Mouse (Mus musculus): ENCODE data around the gene Sirt2. TPM values are rescaled to one million over a fixed set of nuclear protein-coding genes. Genes with fewer than 3 reads are reported as not detected.
A peak's percentile ranks its signal among the peaks of the same experiment; 100 is the strongest.

Sirt2 gene
- polyA plus RNA-seq, 1 experiment from 2014 or later, result 68.8 TPM

DNA sequence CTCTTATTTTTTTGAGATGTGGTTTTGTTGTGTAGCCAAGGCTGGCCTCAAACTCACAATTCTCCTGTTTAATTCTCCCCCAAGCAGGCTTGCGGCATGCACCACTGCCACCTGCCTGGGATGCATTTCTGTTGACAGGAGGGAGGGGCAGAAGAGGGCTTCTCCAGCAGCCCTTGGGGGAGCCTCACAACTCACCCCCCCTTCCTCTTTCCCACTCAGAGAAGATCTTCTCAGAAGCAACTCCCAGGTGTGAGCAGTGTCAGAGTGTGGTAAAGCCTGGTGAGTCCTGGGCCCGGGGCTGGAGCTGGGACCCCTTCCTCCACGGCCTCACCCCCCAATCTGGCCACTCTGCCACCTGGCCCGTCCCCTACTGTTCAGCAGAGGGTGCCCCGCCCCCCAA, 18.6 kb downstream of the Sirt2 start:
- H3K36me3 ChIP-seq (ENCODE audit: control insufficient read depth, insufficient read depth, low read length), result no peaks in the 10 kb centered on the region; the same call in none of the 2 replicates
- no peak for ATAC-seq (ENCODE audit: insufficient number of reproducible peaks, low FRiP score, low TSS enrichment, low read depth)

DNA sequence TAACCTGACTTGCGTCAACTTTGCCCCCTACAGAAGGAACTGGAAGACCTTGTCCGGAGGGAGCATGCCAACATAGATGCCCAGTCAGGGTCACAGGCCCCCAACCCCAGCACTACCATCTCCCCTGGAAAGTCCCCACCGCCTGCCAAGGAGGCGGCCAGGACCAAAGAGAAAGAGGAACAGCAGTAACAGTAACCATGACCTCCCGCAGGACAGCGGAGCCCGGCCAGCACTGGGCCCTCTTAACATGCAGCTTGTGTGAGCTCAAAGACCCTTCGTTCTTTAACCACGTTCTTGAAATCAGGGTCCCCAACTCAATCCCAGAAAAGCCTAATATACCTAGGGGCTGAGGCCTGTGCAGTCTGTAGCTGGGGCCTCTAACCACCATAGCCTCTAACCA, 21.3 kb downstream of the Sirt2 start:
- no peak for ATAC-seq (ENCODE audit: insufficient number of reproducible peaks, low FRiP score, low TSS enrichment, low read depth)
- H3K4me2 ChIP-seq (ENCODE audit: low read depth, severe bottlenecking), result no peak overlapping the region
- no peak for DNase-seq (ENCODE audit: low spot score)
- H3K27me3 ChIP-seq (ENCODE audit: control insufficient read depth, insufficient read depth, low read length), result no peaks in the 10 kb centered on the region
- H3K27ac ChIP-seq (replicated peaks; ENCODE audit: low read depth, low read length), result no peak overlapping the region
- H3K4me3 ChIP-seq (ENCODE audit: low read depth, low read length), result no peak overlapping the region
- WGBS, result 92% methylated on average over 9 of the region's 9 CpGs
- H3K9me3 ChIP-seq (ENCODE audit: control insufficient read depth, low read length), result no peaks in the 10 kb centered on the region
- H3K9ac ChIP-seq (ENCODE audit: low read length), result no peak overlapping the region
- peaks cover 18% of the 10 kb centered on the region for H3K4me1 ChIP-seq (ENCODE audit: control insufficient read depth, insufficient read depth, low read length)
- H3K36me3 ChIP-seq (ENCODE audit: control insufficient read depth, insufficient read depth, low read length), result no peaks in the 10 kb centered on the region; the same call in none of the 2 replicates

More for the DNA sequence above, 18.6 kb downstream of the Sirt2 start:
- H3K27me3 ChIP-seq (ENCODE audit: control insufficient read depth, insufficient read depth, low read length), result no peaks in the 10 kb centered on the region
- DNase-seq (ENCODE audit: low spot score), result no peak
- H3K4me2 ChIP-seq (ENCODE audit: low read depth, severe bottlenecking), result no peak overlapping the region
- H3K4me3 ChIP-seq (ENCODE audit: low read depth, low read length), result no peak overlapping the region
- H3K9me3 ChIP-seq (ENCODE audit: control insufficient read depth, low read length), result no peaks in the 10 kb centered on the region
- 63% methylated on average over 5 of the region's 5 CpGs for WGBS
- no peak overlapping the region for H3K9ac ChIP-seq (ENCODE audit: low read length)
- peaks cover 17% of the 10 kb centered on the region for H3K4me1 ChIP-seq (ENCODE audit: control insufficient read depth, insufficient read depth, low read length)
- H3K27ac ChIP-seq (replicated peaks; ENCODE audit: low read depth, low read length), result no peak overlapping the region

DNA sequence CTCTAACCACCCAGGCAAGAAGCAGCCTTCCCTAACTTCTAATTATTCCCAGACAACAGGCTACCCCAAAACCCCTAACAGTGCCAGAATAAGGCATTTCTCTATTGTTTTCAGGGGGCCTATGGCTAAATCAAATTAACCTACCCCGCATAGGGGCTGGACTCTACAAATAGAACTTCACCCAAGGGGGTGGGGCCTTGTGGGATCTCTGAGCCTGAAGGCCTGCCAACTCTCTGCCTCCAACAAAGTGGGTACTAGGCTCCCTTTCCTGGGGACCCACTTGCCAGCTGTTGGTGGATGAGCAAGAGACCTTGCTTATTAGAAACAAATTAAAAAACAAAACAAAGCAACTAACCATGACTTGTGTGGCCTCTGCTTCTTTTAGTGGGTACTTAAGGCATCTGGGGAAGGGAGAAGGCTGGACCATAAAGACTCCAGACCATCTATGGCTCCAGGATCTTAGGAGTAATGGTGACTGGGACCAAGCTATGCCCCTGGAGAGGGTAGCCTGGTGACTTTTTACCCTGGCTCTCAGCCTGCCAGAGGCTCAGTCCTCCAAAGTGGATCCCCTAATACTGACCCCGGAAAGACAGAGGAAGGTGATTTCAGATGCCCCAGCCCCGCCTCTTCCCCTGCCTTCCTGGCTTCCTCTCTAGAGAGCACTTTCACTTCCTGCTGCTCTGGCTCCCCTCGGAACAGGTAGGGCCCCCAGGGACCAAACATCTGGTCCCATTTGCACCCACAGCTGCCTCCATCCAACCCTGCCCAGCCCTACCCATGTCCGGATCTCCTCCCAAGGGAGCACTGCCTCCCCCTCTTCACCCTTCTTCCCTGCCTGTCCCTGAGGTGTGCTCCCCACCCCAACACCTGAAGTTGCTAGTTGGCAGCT, 22.0 kb downstream of the Sirt2 start, which contains the start of gene Rinl:
Rinl (plus strand) TSS at position 663 of the 889 bp plus-strand sequence.
- Histone ChIP-seq H3K27me3 (ENCODE audit: control insufficient read depth, insufficient read depth, low read length) (no peaks in the 10 kb centered on the region), H3K9me3 (ENCODE audit: control insufficient read depth, low read length) (no peaks in the 10 kb centered on the region), H3K4me2 (ENCODE audit: low read depth, severe bottlenecking) (no peak within 1 kb of the TSS), H3K9ac (ENCODE audit: low read length) (no peak within 1 kb of the TSS), H3K4me1 (ENCODE audit: control insufficient read depth, insufficient read depth, low read length) (peaks cover 18% of the 10 kb centered on the region), H3K36me3 (ENCODE audit: control insufficient read depth, insufficient read depth, low read length) (no peaks in the 10 kb centered on the region; the same call in none of the 2 replicates), H3K27ac (replicated peaks; ENCODE audit: low read depth, low read length) (peak within 1 kb of the TSS; percentile 33; the same call in 1 of the 2 replicates), H3K4me3 (ENCODE audit: low read depth, low read length) (no peak within 1 kb of the TSS)
- DNase-seq (ENCODE audit: low spot score) (no peak), ATAC-seq (ENCODE audit: insufficient number of reproducible peaks, low FRiP score, low TSS enrichment, low read depth) (no peak)
- WGBS, result 51% methylated on average over 5 of the region's 5 CpGs

DNA sequence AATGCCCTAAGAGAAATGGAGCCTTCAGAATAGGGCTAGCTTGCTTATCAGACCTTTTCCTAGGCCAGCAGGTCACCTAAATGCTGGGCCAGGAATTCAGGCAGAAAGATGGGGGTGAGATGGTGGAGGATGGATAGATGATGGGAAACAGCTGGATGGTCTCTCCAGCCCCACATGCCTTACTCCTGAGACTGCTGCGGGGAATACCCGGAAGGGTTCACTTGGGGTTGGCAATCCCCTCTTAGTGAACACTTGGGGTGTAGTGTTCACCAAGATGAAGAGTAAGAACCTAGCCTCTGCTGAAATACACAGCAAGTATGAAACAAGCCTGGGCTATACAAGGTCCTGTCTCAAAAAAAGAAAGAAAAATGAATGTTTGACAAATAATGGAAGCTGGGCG, 22.7 kb downstream of the Sirt2 start:
- Histone ChIP-seq H3K4me2 (ENCODE audit: low read depth, severe bottlenecking) (no peak overlapping the region), H3K9me3 (ENCODE audit: control insufficient read depth, low read length) (no peaks in the 10 kb centered on the region), H3K36me3 (ENCODE audit: control insufficient read depth, insufficient read depth, low read length) (no peaks in the 10 kb centered on the region; the same call in none of the 2 replicates), H3K9ac (ENCODE audit: low read length) (no peak overlapping the region), H3K4me1 (ENCODE audit: control insufficient read depth, insufficient read depth, low read length) (peaks cover 18% of the 10 kb centered on the region), H3K27ac (replicated peaks; ENCODE audit: low read depth, low read length) (peak overlapping the region; percentile 33; the same call in 1 of the 2 replicates), H3K27me3 (ENCODE audit: control insufficient read depth, insufficient read depth, low read length) (no peaks in the 10 kb centered on the region), H3K4me3 (ENCODE audit: low read depth, low read length) (no peak overlapping the region)
- WGBS, result 71% methylated on average over 3 of the region's 3 CpGs
- DNase-seq (ENCODE audit: low spot score) (no peak), ATAC-seq (ENCODE audit: insufficient number of reproducible peaks, low FRiP score, low TSS enrichment, low read depth) (no peak)

DNA sequence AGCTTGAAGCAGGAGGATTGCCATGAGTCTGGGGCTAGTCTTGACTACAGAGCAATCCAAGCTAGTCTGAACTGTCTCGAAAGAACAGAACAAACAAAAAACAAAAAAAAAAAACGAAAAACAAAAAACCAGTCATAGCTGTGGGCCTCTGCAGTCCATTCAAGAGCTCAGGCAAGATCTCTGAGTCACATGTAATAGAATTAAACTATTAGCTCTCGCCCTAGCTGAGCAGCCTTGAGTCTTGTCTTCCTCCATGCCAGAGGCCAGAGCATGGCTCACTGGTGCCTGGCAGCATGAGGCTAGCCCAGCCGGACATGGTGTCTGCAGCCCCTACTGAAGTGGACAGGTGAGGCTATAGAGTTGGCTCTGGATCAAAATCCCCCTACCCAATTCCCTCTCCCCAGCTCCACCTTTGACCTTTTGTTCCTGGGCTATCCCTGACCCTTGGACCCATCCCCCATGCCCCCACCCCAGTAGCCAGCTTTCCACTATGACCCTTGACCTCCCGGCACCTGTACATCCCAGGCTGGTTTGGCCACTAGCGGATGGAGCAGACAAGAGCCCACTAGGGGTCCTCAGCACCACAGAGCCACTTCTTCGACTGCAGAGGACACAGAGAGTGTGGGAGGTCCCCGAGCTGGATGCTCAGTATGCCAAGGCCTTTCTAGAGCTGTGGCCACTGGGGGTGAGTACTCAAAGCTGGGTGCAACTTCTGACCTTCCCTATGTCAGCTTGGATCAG, 23.7 kb downstream of the Sirt2 start:
- 0 out of 2 replicates have a peak overlapping the region, but pooled peaks have one; percentile 15 for H3K27ac ChIP-seq (replicated peaks; ENCODE audit: low read depth, low read length)
- no peak overlapping the region for H3K4me3 ChIP-seq (ENCODE audit: low read depth, low read length)
- no peak overlapping the region for H3K9ac ChIP-seq (ENCODE audit: low read length)
- 54% methylated on average over 8 of the region's 8 CpGs for WGBS
- no peaks in the 10 kb centered on the region; the same call in none of the 2 replicates for H3K36me3 ChIP-seq (ENCODE audit: control insufficient read depth, insufficient read depth, low read length)
- H3K27me3 ChIP-seq (ENCODE audit: control insufficient read depth, insufficient read depth, low read length), result no peaks in the 10 kb centered on the region
- DNase-seq (ENCODE audit: low spot score) (no peak), ATAC-seq (ENCODE audit: insufficient number of reproducible peaks, low FRiP score, low TSS enrichment, low read depth) (no peak)
- no peak overlapping the region for H3K4me2 ChIP-seq (ENCODE audit: low read depth, severe bottlenecking)
- H3K9me3 ChIP-seq (ENCODE audit: control insufficient read depth, low read length), result no peaks in the 10 kb centered on the region
- peaks cover 18% of the 10 kb centered on the region for H3K4me1 ChIP-seq (ENCODE audit: control insufficient read depth, insufficient read depth, low read length)

DNA sequence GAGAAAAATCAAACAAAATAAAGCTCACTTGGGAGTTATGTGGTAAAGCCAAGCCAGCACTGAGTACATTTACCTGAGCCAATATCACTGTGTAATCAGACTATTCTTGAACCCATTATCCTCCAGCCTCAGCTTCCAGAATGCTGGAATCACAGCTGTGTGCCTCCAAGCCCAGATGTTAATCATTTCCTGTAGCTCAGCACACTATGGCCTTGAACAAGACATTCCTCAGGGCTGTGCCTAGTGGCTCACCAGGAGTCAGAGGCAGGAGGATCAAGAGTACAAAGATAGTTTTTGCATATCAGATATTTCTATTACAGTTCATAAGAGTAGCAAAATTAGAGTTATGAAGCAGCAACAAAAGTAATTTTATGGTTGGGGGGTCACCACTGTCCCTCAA, 25.2 kb downstream of the Sirt2 start:
- Histone ChIP-seq H3K4me2 (ENCODE audit: low read depth, severe bottlenecking) (no peak overlapping the region), H3K27me3 (ENCODE audit: control insufficient read depth, insufficient read depth, low read length) (no peaks in the 10 kb centered on the region), H3K36me3 (ENCODE audit: control insufficient read depth, insufficient read depth, low read length) (no peaks in the 10 kb centered on the region; the same call in 1 of the 2 replicates), H3K27ac (replicated peaks; ENCODE audit: low read depth, low read length) (no peak overlapping the region), H3K4me1 (ENCODE audit: control insufficient read depth, insufficient read depth, low read length) (peaks cover 18% of the 10 kb centered on the region), H3K9me3 (ENCODE audit: control insufficient read depth, low read length) (no peaks in the 10 kb centered on the region), H3K4me3 (ENCODE audit: low read depth, low read length) (no peak overlapping the region), H3K9ac (ENCODE audit: low read length) (no peak overlapping the region)
- no peak for DNase-seq (ENCODE audit: low spot score)
- ATAC-seq (ENCODE audit: insufficient number of reproducible peaks, low FRiP score, low TSS enrichment, low read depth), result no peak

DNA sequence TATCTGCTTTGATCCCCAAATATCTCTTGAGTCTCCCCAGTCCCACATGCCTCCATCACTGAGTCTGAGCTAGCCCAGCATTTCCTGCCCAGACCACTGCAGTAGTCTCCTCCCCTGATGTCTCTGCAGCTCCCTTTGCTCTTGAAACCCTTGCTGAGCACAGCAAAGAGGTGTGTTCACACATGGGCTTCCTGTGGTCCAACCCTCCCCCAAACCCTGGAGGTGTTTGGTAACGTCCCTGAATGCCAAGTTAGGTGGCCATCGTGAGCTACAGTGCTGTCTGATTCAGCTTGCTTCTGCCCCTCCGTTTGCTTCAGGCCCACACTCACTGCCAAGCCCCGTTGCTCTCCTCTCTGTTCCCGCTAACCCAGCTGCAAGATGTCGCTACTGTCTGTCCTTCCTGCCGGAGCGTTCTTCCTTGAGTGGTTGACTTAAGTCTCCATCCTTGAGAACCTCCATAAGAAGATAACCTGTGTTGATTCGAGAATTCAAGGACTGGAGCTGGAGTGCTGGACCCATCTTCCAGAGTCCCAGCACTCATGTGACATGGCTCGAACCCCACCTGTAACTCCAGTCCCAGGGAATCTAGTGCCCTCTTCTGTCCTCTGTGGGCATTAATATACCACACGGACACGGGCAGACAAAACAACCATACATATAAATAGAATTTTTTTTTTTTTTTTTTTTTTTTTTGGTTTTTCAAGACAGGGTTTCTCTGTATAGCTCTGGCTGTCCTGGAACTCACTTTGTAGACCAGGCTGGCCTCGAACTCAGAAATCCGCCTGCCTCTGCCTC, 26.1 kb downstream of the Sirt2 start:
- 78% methylated on average over 12 of the region's 14 CpGs for WGBS
- ATAC-seq (ENCODE audit: insufficient number of reproducible peaks, low FRiP score, low TSS enrichment, low read depth) (no peak), DNase-seq (ENCODE audit: low spot score) (no peak)
- Histone ChIP-seq H3K4me1 (ENCODE audit: control insufficient read depth, insufficient read depth, low read length) (peaks cover 20% of the 10 kb centered on the region), H3K9ac (ENCODE audit: low read length) (no peak overlapping the region), H3K36me3 (ENCODE audit: control insufficient read depth, insufficient read depth, low read length) (no peaks in the 10 kb centered on the region), H3K27ac (replicated peaks; ENCODE audit: low read depth, low read length) (no peak overlapping the region), H3K4me3 (ENCODE audit: low read depth, low read length) (no peak overlapping the region), H3K27me3 (ENCODE audit: control insufficient read depth, insufficient read depth, low read length) (no peaks in the 10 kb centered on the region), H3K9me3 (ENCODE audit: control insufficient read depth, low read length) (no peaks in the 10 kb centered on the region), H3K4me2 (ENCODE audit: low read depth, severe bottlenecking) (no peak overlapping the region)

DNA sequence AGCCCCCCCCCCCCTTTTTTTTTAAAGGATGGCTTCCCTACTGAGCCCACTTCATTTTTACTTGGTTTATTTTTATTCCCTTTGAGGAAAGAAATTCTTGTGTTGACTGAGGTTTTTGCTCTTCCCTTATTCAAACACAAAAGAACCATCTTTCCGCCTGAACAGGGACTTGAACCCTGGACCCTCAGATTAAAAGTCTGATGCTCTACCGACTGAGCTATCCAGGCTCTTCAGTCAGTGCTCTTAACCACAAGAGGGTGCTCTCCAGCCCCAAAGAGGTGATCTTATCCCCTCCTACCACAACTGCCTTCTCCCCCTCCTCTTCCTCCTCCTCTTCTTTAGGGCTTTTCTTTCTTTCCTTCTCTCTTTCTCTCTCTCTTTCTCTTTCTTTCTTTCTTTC, 27.3 kb downstream of the Sirt2 start:
- DNase-seq (ENCODE audit: low spot score), result no peak
- Histone ChIP-seq H3K9me3 (ENCODE audit: control insufficient read depth, low read length) (no peaks in the 10 kb centered on the region), H3K27me3 (ENCODE audit: control insufficient read depth, insufficient read depth, low read length) (no peaks in the 10 kb centered on the region), H3K27ac (replicated peaks; ENCODE audit: low read depth, low read length) (no peak overlapping the region), H3K4me1 (ENCODE audit: control insufficient read depth, insufficient read depth, low read length) (peaks cover 16% of the 10 kb centered on the region), H3K4me2 (ENCODE audit: low read depth, severe bottlenecking) (no peak overlapping the region), H3K4me3 (ENCODE audit: low read depth, low read length) (no peak overlapping the region), H3K36me3 (ENCODE audit: control insufficient read depth, insufficient read depth, low read length) (no peaks in the 10 kb centered on the region), H3K9ac (ENCODE audit: low read length) (no peak overlapping the region)
- 35% methylated on average over 2 of the region's 2 CpGs for WGBS
- no peak for ATAC-seq (ENCODE audit: insufficient number of reproducible peaks, low FRiP score, low TSS enrichment, low read depth)

Data from limb, embryonic 11.5 days (tissue).